Mouse (Mus musculus): Measurements from ENCODE around the gene Elmsan1. TPM values are rescaled to one million over a fixed set of nuclear protein-coding genes. Genes with fewer than 3 reads are reported as not detected.
A peak's percentile ranks its signal among the peaks of the same experiment; 100 is the strongest.

Elmsan1 gene
- polyA plus RNA-seq, 1 experiment from 2014 or later, result 12.5 TPM

DNA sequence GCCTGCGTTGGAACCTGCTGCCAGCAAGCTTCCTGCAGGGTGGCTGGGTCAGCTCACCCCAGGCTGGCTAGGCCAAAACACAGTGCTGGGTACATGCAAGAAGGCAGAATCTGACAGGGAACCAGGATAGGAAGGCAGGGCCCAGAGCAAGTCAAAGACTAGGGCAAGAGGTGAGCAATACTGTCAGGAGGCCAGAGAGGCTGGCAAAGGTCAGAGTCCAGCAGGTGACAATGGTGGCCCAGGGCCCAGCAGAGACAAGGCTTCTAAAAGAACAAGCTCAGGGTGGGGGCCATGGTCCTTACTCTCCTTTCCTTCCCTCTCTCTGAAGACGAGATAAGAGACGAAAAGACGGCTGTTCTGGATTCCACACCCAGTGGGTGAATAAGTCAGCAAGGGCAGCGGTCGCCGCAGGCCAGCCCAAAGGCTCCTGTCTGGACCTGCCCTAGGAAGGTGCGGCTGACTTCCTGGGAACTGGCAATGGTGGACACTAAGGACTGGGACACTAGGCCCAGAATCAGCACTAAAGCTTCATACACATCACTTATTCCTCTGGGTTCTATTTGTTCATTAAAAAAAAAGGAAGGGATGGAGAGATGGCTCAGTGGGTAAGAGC lies 14.9 kb upstream of the Elmsan1 start:
- no peak for ATAC-seq (ENCODE audit: borderline replicate concordance, extremely low read depth, low FRiP score, low TSS enrichment)
- Histone ChIP-seq H3K27me3 (no peaks in the 10 kb centered on the region), H3K4me3 (no peak overlapping the region), H3K4me1 (no peaks in the 10 kb centered on the region), H3K9me3 (no peaks in the 10 kb centered on the region), H3K36me3 (no peaks in the 10 kb centered on the region), H3K27ac (no peak overlapping the region), H3K4me2 (no peak overlapping the region), H3K9ac (no peak overlapping the region)
- 67% methylated on average over 8 of the region's 8 CpGs for WGBS

GRCm38 (mm10) chr12:84226117-84226840 lies 7.6 kb upstream of the Elmsan1 start:
- Histone ChIP-seq H3K27ac (no peak overlapping the region), H3K9me3 (no peaks in the 10 kb centered on the region), H3K4me1 (peaks cover 4% of the 10 kb centered on the region; the same call in 1 of the 2 replicates), H3K4me3 (no peak overlapping the region), H3K4me2 (no peak overlapping the region), H3K36me3 (no peaks in the 10 kb centered on the region), H3K27me3 (no peaks in the 10 kb centered on the region), H3K9ac (no peak overlapping the region)
- 74% methylated on average over 9 of the region's 9 CpGs for WGBS
- no peak for ATAC-seq (ENCODE audit: borderline replicate concordance, extremely low read depth, low FRiP score, low TSS enrichment)

GRCm38 (mm10) chr12:84222405-84222961 lies 3.8 kb upstream of the Elmsan1 start:
- no peaks in the 10 kb centered on the region for H3K36me3 ChIP-seq
- peak overlapping the region; percentile 59 for H3K4me2 ChIP-seq
- peak overlapping the region; percentile 39 for H3K9ac ChIP-seq
- ATAC-seq (ENCODE audit: borderline replicate concordance, extremely low read depth, low FRiP score, low TSS enrichment), result peak; percentile 23; the same call in 1 of the 2 replicates
- H3K4me1 ChIP-seq, result peaks cover 6% of the 10 kb centered on the region
- peak overlapping the region; percentile 41 for H3K4me3 ChIP-seq
- 3% methylated on average over 17 of the region's 17 CpGs for WGBS
- no peak overlapping the region for H3K27ac ChIP-seq
- H3K9me3 ChIP-seq, result no peaks in the 10 kb centered on the region
- H3K27me3 ChIP-seq, result no peaks in the 10 kb centered on the region

DNA sequence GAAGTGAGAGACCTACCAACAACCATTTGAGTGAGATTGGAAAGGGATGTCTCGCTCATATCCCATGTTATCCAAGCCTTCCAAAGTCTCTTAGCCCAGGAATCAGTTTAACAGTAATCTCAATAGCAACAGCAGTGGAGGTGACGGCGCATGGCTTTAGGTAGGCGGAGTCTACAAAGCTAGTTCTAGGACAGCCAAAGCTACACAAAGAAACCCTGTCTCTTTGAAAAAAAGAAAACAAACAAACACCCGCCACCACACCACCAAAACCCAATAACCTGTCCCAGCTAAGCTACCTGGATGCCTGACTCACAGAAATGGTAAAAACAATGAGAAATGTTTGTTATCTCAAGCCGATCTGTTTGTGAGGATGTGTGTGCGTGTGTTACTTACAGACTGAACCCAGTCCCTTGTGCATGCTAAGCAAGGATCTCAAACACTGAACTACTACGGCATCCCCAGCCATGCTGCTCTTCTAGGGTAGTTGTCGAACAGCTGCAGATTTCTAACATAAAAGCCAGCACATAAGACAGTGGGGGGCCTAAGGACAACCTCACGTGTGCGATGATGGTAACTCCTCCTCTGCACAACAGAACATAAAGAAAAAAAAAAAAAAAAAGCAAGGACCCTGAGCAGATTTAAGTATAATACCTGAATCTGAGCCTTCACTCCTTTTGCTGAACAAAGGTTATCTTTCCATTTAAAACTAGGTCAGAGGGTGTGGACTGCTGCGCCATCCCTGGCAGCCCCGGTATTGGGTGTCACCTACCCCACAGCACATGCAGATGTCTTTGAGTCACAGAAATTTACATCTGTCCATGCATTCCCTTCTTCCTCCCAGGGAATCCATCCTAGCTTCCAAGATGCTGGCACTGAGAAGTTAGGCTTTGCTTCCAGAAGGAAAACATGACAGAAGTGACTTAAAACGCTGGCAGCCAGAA lies 2.5 kb upstream of the Elmsan1 start:
- Histone ChIP-seq H3K4me3 (no peak overlapping the region), H3K36me3 (no peaks in the 10 kb centered on the region), H3K4me2 (no peak overlapping the region), H3K9me3 (no peaks in the 10 kb centered on the region), H3K9ac (no peak overlapping the region), H3K27me3 (no peaks in the 10 kb centered on the region), H3K4me1 (peaks cover 19% of the 10 kb centered on the region), H3K27ac (no peak overlapping the region)
- no peak for ATAC-seq (ENCODE audit: borderline replicate concordance, extremely low read depth, low FRiP score, low TSS enrichment)
- WGBS, result 82% methylated on average over 14 of the region's 14 CpGs

- Histone ChIP-seq H3K27ac (no peak overlapping the region), H3K27me3 (no peaks in the 10 kb centered on the region), H3K9ac (no peak overlapping the region), H3K9me3 (no peaks in the 10 kb centered on the region), H3K4me1 (peaks cover 26% of the 10 kb centered on the region), H3K4me3 (no peak overlapping the region), H3K36me3 (no peaks in the 10 kb centered on the region), H3K4me2 (no peak overlapping the region)
- 80% methylated on average over 4 of the region's 4 CpGs for WGBS
- no peak for ATAC-seq (ENCODE audit: borderline replicate concordance, extremely low read depth, low FRiP score, low TSS enrichment)
Observed at GRCm38 (mm10) chr12:84220515-84220914, 1.8 kb upstream of the Elmsan1 start.

- Histone ChIP-seq H3K27me3 (no peaks in the 10 kb centered on the region), H3K4me3 (peak overlapping the region; percentile 85), H3K27ac (peak overlapping the region; percentile 95), H3K9me3 (no peaks in the 10 kb centered on the region), H3K36me3 (no peaks in the 10 kb centered on the region), H3K9ac (peak overlapping the region; percentile 92), H3K4me2 (peak overlapping the region; percentile 80), H3K4me1 (peaks cover 40% of the 10 kb centered on the region)
- no peak for ATAC-seq (ENCODE audit: borderline replicate concordance, extremely low read depth, low FRiP score, low TSS enrichment)
- 4% methylated on average over 14 of the region's 14 CpGs for whole genome bisulfite sequencing
Observed at GRCm38 (mm10) chr12:84219121-84219561, 460 bp upstream of the Elmsan1 start.

GRCm38 (mm10) chr12:84217508-84218131 lies 1.1 kb downstream of the Elmsan1 start:
- H3K4me3 ChIP-seq, result peak overlapping the region; percentile 85
- H3K36me3 ChIP-seq, result no peaks in the 10 kb centered on the region
- WGBS, result 6% methylated on average over 21 of the region's 21 CpGs
- ATAC-seq (ENCODE audit: borderline replicate concordance, extremely low read depth, low FRiP score, low TSS enrichment), result peak; percentile 74
- peak overlapping the region; percentile 95 for H3K27ac ChIP-seq
- H3K4me2 ChIP-seq, result peak overlapping the region; percentile 80
- no peaks in the 10 kb centered on the region for H3K27me3 ChIP-seq
- peak overlapping the region; percentile 92 for H3K9ac ChIP-seq
- peaks cover 50% of the 10 kb centered on the region for H3K4me1 ChIP-seq
- H3K9me3 ChIP-seq, result no peaks in the 10 kb centered on the region

DNA sequence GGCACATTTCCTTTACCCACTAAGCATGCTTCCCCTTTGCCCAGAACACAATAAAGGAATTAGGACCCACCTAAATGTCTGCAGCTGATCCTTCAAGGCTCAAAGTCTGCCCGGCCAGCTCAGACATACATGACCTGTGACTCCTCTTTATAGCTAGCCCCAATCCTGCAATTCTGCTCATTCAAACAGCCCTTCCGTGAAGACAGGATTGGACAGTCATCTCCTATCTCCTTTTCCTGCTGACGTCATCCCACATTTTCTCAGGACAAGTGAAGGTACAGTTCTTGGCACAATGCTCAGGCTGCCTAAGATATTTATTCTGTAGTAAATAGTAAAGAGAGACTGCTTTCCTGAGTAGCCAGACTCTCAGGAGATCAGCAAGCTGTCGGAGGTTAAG lies 1.6 kb downstream of the Elmsan1 start:
- Histone ChIP-seq H3K27ac (peak overlapping the region; percentile 95), H3K4me1 (peaks cover 52% of the 10 kb centered on the region), H3K9me3 (no peaks in the 10 kb centered on the region), H3K9ac (peak overlapping the region; percentile 92; the same call in 1 of the 2 replicates), H3K36me3 (no peaks in the 10 kb centered on the region), H3K27me3 (no peaks in the 10 kb centered on the region), H3K4me3 (peak overlapping the region; percentile 85), H3K4me2 (peak overlapping the region; percentile 80)
- 22% methylated on average over 4 of the region's 4 CpGs for whole genome bisulfite sequencing
- ATAC-seq (ENCODE audit: borderline replicate concordance, extremely low read depth, low FRiP score, low TSS enrichment), result no peak

GRCm38 (mm10) chr12:84215758-84216440 lies 2.8 kb downstream of the Elmsan1 start:
- H3K27me3 ChIP-seq, result no peaks in the 10 kb centered on the region
- H3K27ac ChIP-seq, result peak overlapping the region; percentile 70
- no peaks in the 10 kb centered on the region for H3K36me3 ChIP-seq
- 46% methylated on average over 11 of the region's 11 CpGs for WGBS
- peak overlapping the region; percentile 80; the same call in 1 of the 2 replicates for H3K4me2 ChIP-seq
- H3K4me1 ChIP-seq, result peaks cover 61% of the 10 kb centered on the region
- H3K9ac ChIP-seq, result no peak overlapping the region
- ATAC-seq (ENCODE audit: borderline replicate concordance, extremely low read depth, low FRiP score, low TSS enrichment), result no peak
- no peaks in the 10 kb centered on the region for H3K9me3 ChIP-seq
- no peak overlapping the region for H3K4me3 ChIP-seq

- H3K4me2 ChIP-seq, result peak overlapping the region; percentile 13; the same call in 1 of the 2 replicates
Observed at GRCm38 (mm10) chr12:84214495-84215175, 4.0 kb downstream of the Elmsan1 start.

More at GRCm38 (mm10) chr12:84214495-84215175, 4.0 kb downstream of the Elmsan1 start:
- Histone ChIP-seq H3K9me3 (no peaks in the 10 kb centered on the region), H3K27ac (peak overlapping the region; percentile 70), H3K27me3 (no peaks in the 10 kb centered on the region), H3K36me3 (no peaks in the 10 kb centered on the region), H3K4me1 (peaks cover 73% of the 10 kb centered on the region), H3K4me3 (no peak overlapping the region), H3K9ac (0 out of 2 replicates have a peak overlapping the region, but pooled peaks have one; percentile 2)
- 49% methylated on average over 14 of the region's 14 CpGs for WGBS
- ATAC-seq (ENCODE audit: borderline replicate concordance, extremely low read depth, low FRiP score, low TSS enrichment), result no peak

Data from lung, embryonic 15.5 days (tissue).